Mouse (Mus musculus): ENCODE data around the gene Vezt.

Gene Vezt

DNA sequence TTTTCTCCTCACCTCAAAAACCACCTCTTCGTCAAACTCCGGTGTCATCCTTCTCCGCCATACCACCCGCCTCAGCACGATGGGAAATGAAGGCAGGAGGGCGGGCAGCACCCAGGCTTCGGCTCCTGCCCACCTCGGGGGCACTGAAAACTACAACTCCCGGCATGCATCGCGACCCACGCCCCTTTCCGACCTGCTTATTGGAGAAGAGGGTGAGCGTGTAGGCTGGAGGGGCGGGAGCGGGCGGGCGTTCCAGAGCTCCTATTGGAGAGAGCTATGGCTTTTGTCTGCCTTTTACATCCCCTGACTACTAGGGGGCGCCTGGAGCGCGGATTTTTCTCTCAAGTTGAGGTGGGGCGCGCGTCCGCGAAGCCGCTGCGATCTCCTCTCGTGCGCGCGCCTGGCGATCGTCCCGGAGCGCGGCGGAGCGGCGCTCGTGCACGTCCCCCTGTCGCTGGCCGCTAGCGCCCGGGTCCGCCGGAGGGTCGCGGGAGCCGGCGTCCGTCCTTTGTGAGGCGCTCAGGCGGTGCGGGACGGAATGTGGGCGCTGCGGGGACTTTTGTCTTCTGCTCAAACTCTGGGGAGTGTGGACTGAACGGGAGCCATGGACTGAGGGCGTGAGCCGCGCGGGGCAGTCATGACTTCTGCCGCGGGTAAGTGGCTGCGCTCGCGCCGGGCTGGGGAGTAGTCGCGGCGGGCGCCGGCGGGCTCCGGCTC is at the start of gene Vezt, which contains the start of gene Fgd6:
Gene Vezt (minus strand): TSS at position 160 of the 717 bp plus-strand sequence.
Gene Fgd6 (plus strand): TSS at position 344 of the 717 bp plus-strand sequence.
- peak; percentile 98 for DNase-seq (ENCODE audit: low read depth)

GRCm38 (mm10) chr10:94082040-94082734 is 46.6 kb upstream of the Vezt start:
- no peak for DNase-seq (ENCODE audit: low read depth)

DNA sequence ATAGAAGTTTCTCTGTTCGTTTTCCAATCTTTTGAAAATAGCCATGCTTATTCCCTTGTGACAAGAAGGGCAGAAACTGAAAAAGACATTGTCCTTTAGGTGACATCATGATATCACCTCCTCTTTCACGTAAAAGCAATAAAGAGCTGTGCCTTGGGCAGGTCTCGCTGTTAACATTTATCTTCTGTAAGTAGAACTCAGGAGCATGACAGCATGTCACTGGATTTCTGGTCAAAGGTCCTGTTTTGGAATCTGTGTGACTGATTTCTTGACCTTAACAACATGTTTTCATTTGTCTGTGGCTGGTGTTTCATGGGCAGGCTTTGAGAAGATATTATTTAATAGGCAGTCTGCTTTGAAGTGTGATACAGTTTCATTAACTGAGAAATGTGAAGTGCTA is 45.1 kb upstream of the Vezt start:
- no peak for DNase-seq (ENCODE audit: low read depth)

GRCm38 (mm10) chr10:94076966-94077825 is 41.6 kb upstream of the Vezt start:
- DNase-seq (ENCODE audit: low read depth): no peak

GRCm38 (mm10) chr10:94072916-94073465 is 37.4 kb upstream of the Vezt start:
- no peak for DNase-seq (ENCODE audit: low read depth)

- no peak for DNase-seq (ENCODE audit: low read depth)
Observed at GRCm38 (mm10) chr10:94072261-94072915, 36.8 kb upstream of the Vezt start.

GRCm38 (mm10) chr10:94071641-94072040 is 36.0 kb upstream of the Vezt start:
- DNase-seq (ENCODE audit: low read depth): no peak

GRCm38 (mm10) chr10:94068701-94069100 is 33.1 kb upstream of the Vezt start:
- no peak for DNase-seq (ENCODE audit: low read depth)

GRCm38 (mm10) chr10:94066896-94067295 is 31.3 kb upstream of the Vezt start:
- DNase-seq (ENCODE audit: low read depth): no peak

DNA sequence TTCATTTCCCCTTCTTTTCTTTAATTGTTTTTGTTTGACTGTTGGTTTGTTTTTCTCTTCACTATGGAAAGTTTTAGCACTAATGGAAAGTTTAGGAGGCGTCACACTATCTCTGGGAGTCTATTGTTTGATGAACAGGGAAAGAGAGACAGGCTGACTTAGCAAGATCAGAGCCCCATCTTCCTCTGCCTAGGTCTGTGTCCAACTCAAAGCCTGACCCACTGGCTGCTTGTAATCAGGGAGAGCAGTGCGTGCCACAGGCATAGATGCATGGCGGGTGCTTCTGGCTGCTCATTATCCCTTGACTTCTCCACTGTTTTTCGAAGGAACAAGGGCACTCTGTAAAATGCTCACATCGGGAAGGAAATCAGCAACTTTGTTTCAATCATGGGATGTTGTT is 26.7 kb upstream of the Vezt start:
- no peak for DNase-seq (ENCODE audit: low read depth)

DNA sequence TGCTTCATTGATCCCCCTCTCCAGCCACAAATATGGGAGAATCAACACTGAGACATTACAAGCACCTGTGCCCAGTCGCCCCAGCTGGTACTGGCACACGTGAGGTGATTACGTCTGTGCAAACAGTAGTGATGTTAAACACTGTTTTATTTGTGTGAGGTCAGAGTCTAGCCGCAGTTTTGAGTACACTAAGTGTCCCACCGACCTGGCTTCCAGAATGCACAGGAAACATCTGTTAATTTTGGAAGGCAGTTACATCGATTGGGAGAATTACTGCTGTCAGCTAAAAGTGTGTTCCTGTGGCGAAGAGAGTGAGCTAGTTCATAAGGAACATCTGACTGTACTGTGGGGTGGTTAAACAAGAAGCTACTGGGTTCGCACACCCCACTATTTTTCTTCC is 24.6 kb upstream of the Vezt start:
- DNase-seq (ENCODE audit: low read depth): no peak

DNA sequence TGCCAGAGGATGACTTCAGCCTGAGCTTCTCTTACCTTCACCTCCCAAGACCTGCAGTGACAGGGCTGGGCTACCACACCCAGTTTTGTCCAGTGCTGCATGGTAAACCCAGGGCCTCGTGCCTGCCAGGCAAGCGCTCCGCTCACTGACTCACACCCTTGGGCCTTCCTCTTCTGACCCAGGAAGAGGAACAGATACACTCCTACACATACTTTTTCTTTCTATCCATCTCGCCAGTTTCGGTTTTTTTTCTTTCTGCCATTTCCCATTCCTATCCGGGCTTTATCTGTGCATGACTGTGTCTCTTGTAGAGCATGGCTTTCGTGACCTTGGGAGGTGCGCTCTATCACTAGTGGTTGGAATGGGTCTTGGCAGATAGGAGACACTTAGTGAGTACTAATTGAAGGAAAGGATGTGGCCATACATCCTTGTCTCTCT is 24.0 kb upstream of the Vezt start:
- DNase-seq (ENCODE audit: low read depth): no peak

DNA sequence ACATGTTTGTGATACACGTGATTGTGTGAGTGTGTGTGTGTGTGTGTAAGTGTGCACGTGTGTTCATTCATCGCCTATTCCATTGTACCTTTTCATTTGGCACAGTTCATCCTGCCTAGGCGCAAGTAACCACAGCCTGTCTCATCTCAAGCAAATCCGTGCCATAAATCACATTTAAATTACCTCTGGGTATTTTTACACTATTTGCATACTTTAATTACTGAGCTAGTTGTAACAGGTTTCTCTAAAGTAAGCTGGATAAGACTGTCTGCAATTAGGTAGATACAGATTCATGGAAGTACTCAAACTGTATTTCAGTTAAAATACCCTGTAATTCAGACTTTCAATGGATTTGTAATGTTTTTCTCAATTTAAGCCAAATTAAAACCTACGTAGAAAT is 20.9 kb upstream of the Vezt start:
- no peak for DNase-seq (ENCODE audit: low read depth)

DNA sequence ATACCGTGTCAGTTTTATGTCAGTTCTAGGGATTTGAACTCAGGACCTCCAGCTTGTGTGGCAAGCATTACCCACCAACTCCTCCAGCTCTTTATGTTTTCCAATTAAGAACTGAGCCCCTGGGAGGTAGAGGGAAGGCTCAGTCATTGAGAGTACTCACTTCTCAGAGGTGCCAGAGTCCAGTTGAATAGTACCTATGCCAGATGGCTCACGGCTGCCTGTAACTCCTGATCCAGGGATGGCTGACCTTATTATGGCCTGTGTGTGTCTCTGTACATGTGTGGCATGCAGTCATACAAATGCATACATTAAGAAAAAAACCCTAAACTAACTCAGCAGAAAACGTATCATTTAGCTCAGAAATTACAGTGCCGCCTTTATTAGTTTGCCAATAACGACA is 15.1 kb upstream of the Vezt start:
- DNase-seq (ENCODE audit: low read depth): no peak

DNA sequence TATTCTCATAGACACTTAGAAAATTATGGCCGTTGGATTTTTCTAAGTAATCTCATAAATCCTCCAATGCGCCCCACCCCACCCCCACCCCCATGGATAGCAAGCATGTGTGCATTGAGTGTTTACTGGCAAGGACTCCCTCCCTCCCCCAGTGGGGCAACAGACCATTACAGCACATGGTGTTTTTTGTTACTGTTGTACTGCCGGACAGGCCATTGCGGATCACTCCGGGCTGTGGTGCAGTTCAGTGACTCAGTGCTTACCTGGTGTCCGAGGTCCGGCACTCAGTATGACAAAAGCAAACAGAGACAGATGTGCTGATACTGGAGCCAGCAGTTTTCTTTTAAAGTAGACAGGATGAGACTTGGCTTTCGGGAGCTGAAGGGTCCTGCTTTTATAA is 13.5 kb upstream of the Vezt start:
- no peak for DNase-seq (ENCODE audit: low read depth)

- DNase-seq (ENCODE audit: low read depth): no peak
Observed at GRCm38 (mm10) chr10:94047845-94048559, 12.4 kb upstream of the Vezt start.

DNA sequence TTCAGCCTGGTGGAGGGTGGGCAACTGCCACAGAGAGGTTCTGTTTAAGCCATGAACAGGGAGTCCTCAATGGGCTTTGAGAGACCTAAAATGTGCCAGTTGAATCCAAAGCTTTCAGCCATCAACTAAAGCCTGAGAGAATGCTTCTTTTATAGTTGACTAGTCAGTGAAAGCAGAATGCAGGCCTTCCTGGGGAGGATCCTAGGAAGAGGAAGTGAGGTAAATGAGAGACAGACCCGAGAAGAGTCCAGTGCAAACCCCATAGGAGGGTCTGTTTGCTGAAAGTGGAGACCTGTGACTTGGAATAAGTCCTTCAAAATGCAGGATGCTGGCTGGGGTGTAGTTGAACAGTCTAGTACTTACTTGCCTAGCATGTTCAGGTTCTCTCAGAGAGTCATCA is 11.4 kb upstream of the Vezt start:
- no peak for DNase-seq (ENCODE audit: low read depth)

- DNase-seq (ENCODE audit: low read depth): no peak
Observed at GRCm38 (mm10) chr10:94045301-94045700, 9.7 kb upstream of the Vezt start.

DNA sequence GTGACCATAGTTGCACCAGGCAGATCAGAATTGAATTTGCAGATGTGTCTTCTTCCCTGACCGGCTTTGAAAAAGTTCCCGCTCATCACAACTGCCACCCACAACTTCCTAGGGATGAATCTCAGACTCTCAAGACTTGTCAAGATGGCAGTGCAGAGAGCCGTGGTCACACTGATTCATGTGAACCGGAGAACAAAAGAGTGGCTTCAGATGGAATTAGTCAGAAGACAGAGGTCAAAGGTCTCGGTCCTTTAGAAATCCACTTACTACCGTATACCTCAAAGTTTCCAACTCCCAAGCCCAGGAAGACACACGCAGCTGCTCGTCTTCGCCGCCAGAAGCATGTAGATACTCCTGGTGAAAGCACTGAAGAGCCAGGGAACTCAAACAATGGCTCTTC is 8.3 kb upstream of the Vezt start:
- DNase-seq (ENCODE audit: low read depth): no peak

GRCm38 (mm10) chr10:94038366-94039260 is 3.0 kb upstream of the Vezt start:
- DNase-seq (ENCODE audit: low read depth): no peak
